Mouse (Mus musculus) liver, postnatal 0 days (tissue): ENCODE measurements at regions not wholly inside any gene's neighbourhood (a gene's known extent, or its start where the extent isn't known, plus 50 kb on each side); places are given as distances from the start of the nearest gene placed in this dataset.

Experiments
- CTCF ChIP-seq: sonication (generic); IDR thresholded peaks from 2 replicates; pipeline ENCODE4 v1.5.1; 2016; ENCODE audit warnings: antibody characterized with exemption, low read depth
- EP300 ChIP-seq: IDR thresholded peaks from 2 replicates; pipeline ENCODE4 v1.6.1; 2016; ENCODE audit warnings: antibody characterized with exemption, low read depth, mild to moderate bottlenecking

DNA sequence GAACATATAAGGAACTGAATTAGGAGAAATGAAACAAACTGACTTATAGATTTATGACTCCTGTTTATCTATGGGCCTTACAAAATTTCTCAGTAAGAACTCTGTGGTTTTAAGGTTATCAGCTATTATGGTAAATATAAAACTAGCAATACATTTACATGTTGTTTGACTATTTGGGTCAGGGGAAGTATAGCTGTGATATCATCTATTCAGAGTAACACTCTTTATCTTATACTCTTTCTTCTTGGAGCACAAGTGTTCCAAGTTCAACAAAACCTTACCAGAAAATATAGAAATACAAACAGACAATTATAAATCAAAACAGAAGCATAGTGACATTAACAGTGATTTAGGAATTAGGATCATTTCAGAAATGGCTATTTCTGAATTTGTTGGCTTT, 383.6 kb downstream of the Casp12 start:
- TF ChIP-seq CTCF = no peak
- no peak for TF ChIP-seq EP300
